Mouse (Mus musculus): Measurements from ENCODE around the gene B230118H07Rik. TPM values are rescaled to one million over a fixed set of nuclear protein-coding genes. Genes with fewer than 3 reads are reported as not detected.

Gene B230118H07Rik
- polyA plus RNA-seq, 1 experiment: 42.2 TPM

- TF ChIP-seq CTCF (IDR thresholded peaks at IDR 0.05; ENCODE audit: extremely low read depth, insufficient read depth, low read length) (no peak), POLR2A (IDR thresholded peaks at IDR 0.05; ENCODE audit: extremely low read depth, insufficient read depth, low read length) (no peak)
- no peak overlapping the region for H3K27ac ChIP-seq (ENCODE audit: insufficient read depth, low read length)
- H3K4me1 ChIP-seq (ENCODE audit: control insufficient read depth, insufficient read depth, low read length): no peaks in the 10 kb centered on the region
Observed at GRCm38 (mm10) chr2:101567490-101567889, 81.8 kb downstream of the B230118H07Rik start.

GRCm38 (mm10) chr2:101563776-101564175 is 85.6 kb downstream of the B230118H07Rik start:
- H3K4me1 ChIP-seq (ENCODE audit: control insufficient read depth, insufficient read depth, low read length): no peaks in the 10 kb centered on the region
- no peak overlapping the region for H3K4me3 ChIP-seq (ENCODE audit: insufficient read depth, low read length)
- TF ChIP-seq CTCF (IDR thresholded peaks at IDR 0.05; ENCODE audit: extremely low read depth, insufficient read depth, low read length) (no peak), POLR2A (IDR thresholded peaks at IDR 0.05; ENCODE audit: extremely low read depth, insufficient read depth, low read length) (no peak)
- H3K27ac ChIP-seq (ENCODE audit: insufficient read depth, low read length): no peak overlapping the region

More at GRCm38 (mm10) chr2:101567490-101567889, 81.8 kb downstream of the B230118H07Rik start:
- H3K4me3 ChIP-seq (ENCODE audit: insufficient read depth, low read length): no peak overlapping the region

- no peak overlapping the region for H3K4me3 ChIP-seq (ENCODE audit: insufficient read depth, low read length)
- no peaks in the 10 kb centered on the region for H3K4me1 ChIP-seq (ENCODE audit: control insufficient read depth, insufficient read depth, low read length)
- no peak overlapping the region for H3K27ac ChIP-seq (ENCODE audit: insufficient read depth, low read length)
- no peak for TF ChIP-seq POLR2A (IDR thresholded peaks at IDR 0.05; ENCODE audit: extremely low read depth, insufficient read depth, low read length)
- TF ChIP-seq CTCF (IDR thresholded peaks at IDR 0.05; ENCODE audit: extremely low read depth, insufficient read depth, low read length): no peak
Observed at GRCm38 (mm10) chr2:101563206-101563605, 86.1 kb downstream of the B230118H07Rik start.

GRCm38 (mm10) chr2:101559431-101559830 is 89.9 kb downstream of the B230118H07Rik start:
- no peak for TF ChIP-seq CTCF (IDR thresholded peaks at IDR 0.05; ENCODE audit: extremely low read depth, insufficient read depth, low read length)

GRCm38 (mm10) chr2:101555886-101556285 is 93.4 kb downstream of the B230118H07Rik start:
- H3K4me1 ChIP-seq (ENCODE audit: control insufficient read depth, insufficient read depth, low read length): no peaks in the 10 kb centered on the region
- no peak overlapping the region for H3K4me3 ChIP-seq (ENCODE audit: insufficient read depth, low read length)
- TF ChIP-seq CTCF (IDR thresholded peaks at IDR 0.05; ENCODE audit: extremely low read depth, insufficient read depth, low read length): no peak
- no peak for TF ChIP-seq POLR2A (IDR thresholded peaks at IDR 0.05; ENCODE audit: extremely low read depth, insufficient read depth, low read length)

More at GRCm38 (mm10) chr2:101559431-101559830, 89.9 kb downstream of the B230118H07Rik start:
- Histone ChIP-seq H3K4me3 (ENCODE audit: insufficient read depth, low read length) (no peak overlapping the region), H3K27ac (ENCODE audit: insufficient read depth, low read length) (no peak overlapping the region), H3K4me1 (ENCODE audit: control insufficient read depth, insufficient read depth, low read length) (no peaks in the 10 kb centered on the region)

GRCm38 (mm10) chr2:101553851-101554250 is 95.5 kb downstream of the B230118H07Rik start:
- no peak for TF ChIP-seq POLR2A (IDR thresholded peaks at IDR 0.05; ENCODE audit: extremely low read depth, insufficient read depth, low read length)
- TF ChIP-seq CTCF (IDR thresholded peaks at IDR 0.05; ENCODE audit: extremely low read depth, insufficient read depth, low read length): no peak
- H3K4me3 ChIP-seq (ENCODE audit: insufficient read depth, low read length): no peak overlapping the region
- no peaks in the 10 kb centered on the region for H3K4me1 ChIP-seq (ENCODE audit: control insufficient read depth, insufficient read depth, low read length)
- H3K27ac ChIP-seq (ENCODE audit: insufficient read depth, low read length): no peak overlapping the region

More at GRCm38 (mm10) chr2:101555886-101556285, 93.4 kb downstream of the B230118H07Rik start:
- no peak overlapping the region for H3K27ac ChIP-seq (ENCODE audit: insufficient read depth, low read length)

- no peak for TF ChIP-seq CTCF (IDR thresholded peaks at IDR 0.05; ENCODE audit: extremely low read depth, insufficient read depth, low read length)
- no peak for TF ChIP-seq POLR2A (IDR thresholded peaks at IDR 0.05; ENCODE audit: extremely low read depth, insufficient read depth, low read length)
- Histone ChIP-seq H3K27ac (ENCODE audit: insufficient read depth, low read length) (no peak overlapping the region), H3K4me1 (ENCODE audit: control insufficient read depth, insufficient read depth, low read length) (no peaks in the 10 kb centered on the region), H3K4me3 (ENCODE audit: insufficient read depth, low read length) (no peak overlapping the region)
Observed at GRCm38 (mm10) chr2:101552301-101552700, 97.0 kb downstream of the B230118H07Rik start.

- no peak for TF ChIP-seq CTCF (IDR thresholded peaks at IDR 0.05; ENCODE audit: extremely low read depth, insufficient read depth, low read length)
- no peak for TF ChIP-seq POLR2A (IDR thresholded peaks at IDR 0.05; ENCODE audit: extremely low read depth, insufficient read depth, low read length)
- no peak overlapping the region for H3K4me3 ChIP-seq (ENCODE audit: insufficient read depth, low read length)
Observed at GRCm38 (mm10) chr2:101551026-101551719, 98.2 kb downstream of the B230118H07Rik start.

GRCm38 (mm10) chr2:101550176-101550575 is 99.2 kb downstream of the B230118H07Rik start:
- Histone ChIP-seq H3K4me3 (ENCODE audit: insufficient read depth, low read length) (no peak overlapping the region), H3K4me1 (ENCODE audit: control insufficient read depth, insufficient read depth, low read length) (no peaks in the 10 kb centered on the region), H3K27ac (ENCODE audit: insufficient read depth, low read length) (no peak overlapping the region)
- TF ChIP-seq POLR2A (IDR thresholded peaks at IDR 0.05; ENCODE audit: extremely low read depth, insufficient read depth, low read length): no peak
- TF ChIP-seq CTCF (IDR thresholded peaks at IDR 0.05; ENCODE audit: extremely low read depth, insufficient read depth, low read length): no peak

More at GRCm38 (mm10) chr2:101551026-101551719, 98.2 kb downstream of the B230118H07Rik start:
- H3K27ac ChIP-seq (ENCODE audit: insufficient read depth, low read length): no peak overlapping the region
- no peaks in the 10 kb centered on the region for H3K4me1 ChIP-seq (ENCODE audit: control insufficient read depth, insufficient read depth, low read length)

GRCm38 (mm10) chr2:101548866-101549265 is 100.5 kb downstream of the B230118H07Rik start:
- Histone ChIP-seq H3K4me3 (ENCODE audit: insufficient read depth, low read length) (no peak overlapping the region), H3K27ac (ENCODE audit: insufficient read depth, low read length) (no peak overlapping the region), H3K4me1 (ENCODE audit: control insufficient read depth, insufficient read depth, low read length) (no peaks in the 10 kb centered on the region)
- TF ChIP-seq CTCF (IDR thresholded peaks at IDR 0.05; ENCODE audit: extremely low read depth, insufficient read depth, low read length) (no peak), POLR2A (IDR thresholded peaks at IDR 0.05; ENCODE audit: extremely low read depth, insufficient read depth, low read length) (no peak)
